Comparison of ENCODE assay signal across 8 mouse cellular contexts in genomic region chr7:19226817-19227797, GRCm38 (mm10). TPM values are rescaled to one million over a fixed set of nuclear protein-coding genes. Genes with fewer than 3 reads are reported as not detected.
DNase-seq lines count a peak whose midpoint lies in the region; ATAC-seq and TF ChIP-seq lines count a peak whose summit lies in the region.

No protein-coding gene starts in this region.

- peak overlapping the region; percentile 81 for H3K27ac ChIP-seq in spleen, adult 2 months (ENCODE audit: insufficient read depth, low read length)
- peak overlapping the region; percentile 99 for H3K27ac ChIP-seq in forebrain, postnatal 0 days (ENCODE audit: low read depth, low read length)
- no peak overlapping the region; the same call in none of the 2 replicates for H3K27ac ChIP-seq in limb, embryonic 11.5 days (replicated peaks; ENCODE audit: low read depth, low read length)
- H3K27ac ChIP-seq in midbrain, embryonic 14.5 days (replicated peaks; ENCODE audit: low read depth, low read length) = peak overlapping the region; percentile 100

- peaks cover 3% of the 10 kb centered on the region; the same call in 1 of the 2 replicates for H3K4me1 ChIP-seq in spleen, adult 2 months (ENCODE audit: control insufficient read depth, insufficient read depth, insufficient read length)
- H3K4me1 ChIP-seq in forebrain, postnatal 0 days (ENCODE audit: insufficient read depth) = peaks cover 12% of the 10 kb centered on the region
- peaks cover 5% of the 10 kb centered on the region; the same call in 1 of the 2 replicates for H3K4me1 ChIP-seq in limb, embryonic 11.5 days (ENCODE audit: control insufficient read depth, insufficient read depth, low read length)
- H3K4me1 ChIP-seq in midbrain, embryonic 14.5 days (ENCODE audit: control insufficient read depth, insufficient read depth, low read length) = peaks cover 19% of the 10 kb centered on the region

- peak overlapping the region; percentile 76 for H3K9ac ChIP-seq in forebrain, postnatal 0 days
- peak overlapping the region; percentile 52 for H3K9ac ChIP-seq in limb, embryonic 11.5 days (ENCODE audit: low read length)
- H3K9ac ChIP-seq in midbrain, embryonic 14.5 days (replicated peaks; ENCODE audit: low read length) = peak overlapping the region; percentile 61

- DNase-seq in spleen, adult 2 months (ENCODE audit: low read depth in 1 of 2, low spot score in 2 of 2) = peak; percentile 18 to 31
- DNase-seq in spleen, adult 12 weeks (ENCODE audit: low spot score) = no peak
- peak; percentile 46 for DNase-seq in cerebellum, adult 8-10 months
- DNase-seq in forebrain, postnatal 0 days = peak; percentile 75
- DNase-seq in induced T-regulatory cell, adult 2 months (ENCODE audit: low read depth) = peak; percentile 82
- peak; percentile 50 for DNase-seq in limb, embryonic 11.5 days (ENCODE audit: low spot score)
- DNase-seq in midbrain, embryonic 14.5 days = peak; percentile 68
- peak; percentile 63 for DNase-seq in thymus, postnatal 4 days

- no peak for TF ChIP-seq POLR2A in spleen, adult 2 months (IDR thresholded peaks at IDR 0.05; ENCODE audit: low read depth, low read length)

- H3K4me3 ChIP-seq in spleen, adult 2 months (ENCODE audit: extremely low read depth, insufficient read depth, insufficient read length) = peak overlapping the region; percentile 71
- peak overlapping the region; percentile 68 for H3K4me3 ChIP-seq in forebrain, postnatal 0 days (ENCODE audit: low read depth, low read length)
- peak overlapping the region; percentile 64 for H3K4me3 ChIP-seq in limb, embryonic 11.5 days (ENCODE audit: low read depth, low read length)
- H3K4me3 ChIP-seq in midbrain, embryonic 14.5 days (replicated peaks; ENCODE audit: low read depth, low read length) = peak overlapping the region; percentile 65

- H3K36me3 ChIP-seq in spleen, adult 2 months (ENCODE audit: control insufficient read depth, insufficient read depth, low read length) = no peaks in the 10 kb centered on the region
- H3K36me3 ChIP-seq in forebrain, postnatal 0 days (ENCODE audit: insufficient read depth) = no peaks in the 10 kb centered on the region
- H3K36me3 ChIP-seq in limb, embryonic 11.5 days (ENCODE audit: control insufficient read depth, insufficient read depth, low read length) = peaks cover 9% of the 10 kb centered on the region; the same call in 1 of the 2 replicates
- peaks cover 14% of the 10 kb centered on the region for H3K36me3 ChIP-seq in midbrain, embryonic 14.5 days (ENCODE audit: control insufficient read depth, insufficient read depth, low read length)

- H3K4me2 ChIP-seq in forebrain, postnatal 0 days (ENCODE audit: low read depth) = peak overlapping the region; percentile 60
- H3K4me2 ChIP-seq in limb, embryonic 11.5 days (ENCODE audit: low read depth, severe bottlenecking) = peak overlapping the region; percentile 82
- peak overlapping the region; percentile 92 for H3K4me2 ChIP-seq in midbrain, embryonic 14.5 days (ENCODE audit: low read length)

- peak; percentile 1; the same call in 1 of the 2 replicates for ATAC-seq in forebrain, postnatal 0 days
- peak; percentile 22 for ATAC-seq in limb, embryonic 11.5 days (ENCODE audit: insufficient number of reproducible peaks, low FRiP score, low TSS enrichment, low read depth)
- ATAC-seq in midbrain, embryonic 14.5 days (ENCODE audit: low FRiP score, low TSS enrichment) = peak; percentile 21; the same call in 1 of the 2 replicates

- no peak for TF ChIP-seq CTCF in spleen, adult 2 months (IDR thresholded peaks at IDR 0.05; ENCODE audit: extremely low read depth, insufficient read depth, insufficient read length, insufficient replicate concordance)
- no peak for TF ChIP-seq CTCF in forebrain, postnatal 0 days (IDR thresholded peaks at IDR 0.05; ENCODE audit: low read depth)

- no peaks in the 10 kb centered on the region for H3K27me3 ChIP-seq in spleen, adult 2 months (ENCODE audit: control insufficient read depth, insufficient read depth, low read length)
- H3K27me3 ChIP-seq in forebrain, postnatal 0 days (ENCODE audit: insufficient read depth, low read length) = no peaks in the 10 kb centered on the region
- H3K27me3 ChIP-seq in limb, embryonic 11.5 days (ENCODE audit: control insufficient read depth, insufficient read depth, low read length) = no peaks in the 10 kb centered on the region
- H3K27me3 ChIP-seq in midbrain, embryonic 14.5 days (ENCODE audit: control insufficient read depth, insufficient read depth, low read length) = no peaks in the 10 kb centered on the region

- WGBS in spleen, adult 2 months = 23% methylated on average over 20 of the region's 20 CpGs
- WGBS in forebrain, postnatal 0 days = 22% methylated on average over 20 of the region's 20 CpGs
- WGBS in limb, embryonic 11.5 days = 20% methylated on average over 20 of the region's 20 CpGs
- WGBS in midbrain, embryonic 14.5 days = 19% methylated on average over 20 of the region's 20 CpGs

- H3K9me3 ChIP-seq in forebrain, postnatal 0 days (ENCODE audit: low read length) = no peaks in the 10 kb centered on the region
- H3K9me3 ChIP-seq in limb, embryonic 11.5 days (ENCODE audit: control insufficient read depth, low read length) = no peaks in the 10 kb centered on the region
- no peaks in the 10 kb centered on the region for H3K9me3 ChIP-seq in midbrain, embryonic 14.5 days (ENCODE audit: control insufficient read depth, low read length)

RNA-seq across cellular contexts. Expression of gene Opa3, which starts 1.0 kb away (rescaled TPM):
- polyA plus RNA-seq in spleen, adult 2 months (2012; rRNA removed) = 14.7 and 17.7 TPM in 2 replicates
- 32.2 and 34.4 TPM in 2 replicates for total RNA-seq in forebrain, postnatal 0 days (2014; rRNA removed)
- 35.1 and 35.8 TPM in 2 replicates for polyA plus RNA-seq in forebrain, postnatal 0 days (2015; fragmentation: Nextera tagmentation; extraction: Ambion mirVana)
- polyA plus RNA-seq in limb, embryonic 11.5 days (2014; fragmentation: Nextera tagmentation; extraction: Ambion mirVana) = 42.9 and 43.2 TPM in 2 replicates
- polyA plus RNA-seq in midbrain, embryonic 14.5 days (2014; fragmentation: Nextera tagmentation; extraction: Ambion mirVana) = 33.2 and 35.0 TPM in 2 replicates

RNA-seq across cellular contexts. Expression of gene Gpr4, which starts 14.8 kb away (rescaled TPM):
- 6.5 and 9.3 TPM in 2 replicates for polyA plus RNA-seq in spleen, adult 2 months (2012; rRNA removed)
- total RNA-seq in forebrain, postnatal 0 days (2014; rRNA removed) = 2.2 and 2.5 TPM in 2 replicates
- 5.9 and 6.0 TPM in 2 replicates for polyA plus RNA-seq in forebrain, postnatal 0 days (2015; fragmentation: Nextera tagmentation; extraction: Ambion mirVana)
- polyA plus RNA-seq in limb, embryonic 11.5 days (2014; fragmentation: Nextera tagmentation; extraction: Ambion mirVana) = 8.7 and 10.5 TPM in 2 replicates
- 1.8 and 2.5 TPM in 2 replicates for polyA plus RNA-seq in midbrain, embryonic 14.5 days (2014; fragmentation: Nextera tagmentation; extraction: Ambion mirVana)

RNA-seq across cellular contexts. Expression of gene Vasp, which starts 44.5 kb away (rescaled TPM):
- polyA plus RNA-seq in spleen, adult 2 months (2012; rRNA removed) = 335 and 437 TPM in 2 replicates
- 40.6 and 45.9 TPM in 2 replicates for total RNA-seq in forebrain, postnatal 0 days (2014; rRNA removed)
- 30.0 and 30.6 TPM in 2 replicates for polyA plus RNA-seq in forebrain, postnatal 0 days (2015; fragmentation: Nextera tagmentation; extraction: Ambion mirVana)
- polyA plus RNA-seq in limb, embryonic 11.5 days (2014; fragmentation: Nextera tagmentation; extraction: Ambion mirVana) = 62.3 and 65.6 TPM in 2 replicates
- 28.9 and 29.1 TPM in 2 replicates for polyA plus RNA-seq in midbrain, embryonic 14.5 days (2014; fragmentation: Nextera tagmentation; extraction: Ambion mirVana)

RNA-seq across cellular contexts. Expression of gene Eml2, which starts 50.9 kb away (rescaled TPM):
- polyA plus RNA-seq in spleen, adult 2 months (2012; rRNA removed) = 27.4 and 27.9 TPM in 2 replicates
- total RNA-seq in forebrain, postnatal 0 days (2014; rRNA removed) = 63.6 and 64.8 TPM in 2 replicates
- 7.9 and 9.9 TPM in 2 replicates for polyA plus RNA-seq in forebrain, postnatal 0 days (2015; fragmentation: Nextera tagmentation; extraction: Ambion mirVana)
- 2.2 and 2.3 TPM in 2 replicates for polyA plus RNA-seq in limb, embryonic 11.5 days (2014; fragmentation: Nextera tagmentation; extraction: Ambion mirVana)
- polyA plus RNA-seq in midbrain, embryonic 14.5 days (2014; fragmentation: Nextera tagmentation; extraction: Ambion mirVana) = 2.6 and 9.3 TPM in 2 replicates

RNA-seq across cellular contexts. Expression of gene Ppm1n, which starts 52.8 kb away (rescaled TPM):
- 2.1 and 3.3 TPM in 2 replicates for polyA plus RNA-seq in spleen, adult 2 months (2012; rRNA removed)
- 2.3 and 3.2 TPM in 2 replicates for total RNA-seq in forebrain, postnatal 0 days (2014; rRNA removed)
- 0.69 and 1.1 TPM in 2 replicates for polyA plus RNA-seq in forebrain, postnatal 0 days (2015; fragmentation: Nextera tagmentation; extraction: Ambion mirVana)
- 0.24 TPM in 1 of 2 replicates, not detected in the other for polyA plus RNA-seq in limb, embryonic 11.5 days (2014; fragmentation: Nextera tagmentation; extraction: Ambion mirVana)
- polyA plus RNA-seq in midbrain, embryonic 14.5 days (2014; fragmentation: Nextera tagmentation; extraction: Ambion mirVana) = 0.62 and 1.2 TPM in 2 replicates
